Mouse (Mus musculus) adrenal gland, postnatal 25 days (tissue): Measurements from ENCODE around the gene Rgs3. TPM values are rescaled to one million over a fixed set of nuclear protein-coding genes. Genes with fewer than 3 reads are reported as not detected.

Source experiments
- DNase-seq: peaks from one replicate; pipeline ENCODE4 v3.0.0; 2021; ENCODE audit warnings: mixed read lengths
- total RNA-seq: library from RNA; stranded (reverse); gene quantifications from 2 replicates; pipeline ENCODE4 v1.2.3, GENCODE M21; 2021

The Rgs3 gene
- total RNA-seq, 1 experiment from 2014 or later, result 31.5 TPM

DNA sequence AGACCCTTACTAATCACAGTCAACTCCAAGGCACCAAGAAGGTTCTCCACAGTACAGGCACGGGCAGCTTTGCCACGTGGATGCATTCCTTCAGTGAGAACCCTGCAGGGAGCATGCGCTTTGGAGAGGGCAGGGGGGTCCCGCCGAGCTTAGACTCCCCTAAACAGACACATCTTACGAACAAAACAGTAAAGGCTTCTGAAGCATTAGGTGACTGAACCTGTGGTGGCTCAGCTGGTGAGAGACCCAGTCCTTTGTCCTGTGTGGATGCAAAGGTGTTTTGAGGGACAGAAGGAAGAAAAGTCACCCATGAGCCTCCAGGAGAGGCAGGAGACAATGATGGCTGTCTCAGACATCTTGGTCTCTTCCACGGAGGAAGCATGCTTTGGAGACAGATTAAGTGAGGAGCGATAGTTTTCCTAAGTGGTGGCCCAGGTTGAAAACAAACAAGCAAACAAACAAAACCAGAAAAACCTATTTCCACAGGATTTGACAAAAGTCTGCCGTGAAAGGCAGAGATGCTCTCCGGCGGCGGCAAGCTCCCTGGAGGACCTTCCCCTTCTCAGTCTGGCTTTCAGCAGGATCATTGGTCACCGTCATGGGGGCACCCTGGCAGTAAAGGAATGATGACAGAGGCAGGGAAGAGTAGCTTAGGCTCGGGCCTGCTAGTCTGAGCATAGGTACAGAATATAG is 100.4 kb downstream of the Rgs3 start:
- no peak for DNase-seq

GRCm38 (mm10) chr4:62660554-62660864 is 100.9 kb downstream of the Rgs3 start:
- DNase-seq, result no peak

- DNase-seq, result no peak
These were observed 101.7 kb downstream of the Rgs3 start for GRCm38 (mm10) chr4:62661311-62661849.

GRCm38 (mm10) chr4:62663348-62663747 is 103.7 kb downstream of the Rgs3 start:
- no peak for DNase-seq

GRCm38 (mm10) chr4:62665842-62666241 is 106.2 kb downstream of the Rgs3 start:
- no peak for DNase-seq

- no peak for DNase-seq
These were observed 109.0 kb downstream of the Rgs3 start for GRCm38 (mm10) chr4:62668666-62669065.

DNA sequence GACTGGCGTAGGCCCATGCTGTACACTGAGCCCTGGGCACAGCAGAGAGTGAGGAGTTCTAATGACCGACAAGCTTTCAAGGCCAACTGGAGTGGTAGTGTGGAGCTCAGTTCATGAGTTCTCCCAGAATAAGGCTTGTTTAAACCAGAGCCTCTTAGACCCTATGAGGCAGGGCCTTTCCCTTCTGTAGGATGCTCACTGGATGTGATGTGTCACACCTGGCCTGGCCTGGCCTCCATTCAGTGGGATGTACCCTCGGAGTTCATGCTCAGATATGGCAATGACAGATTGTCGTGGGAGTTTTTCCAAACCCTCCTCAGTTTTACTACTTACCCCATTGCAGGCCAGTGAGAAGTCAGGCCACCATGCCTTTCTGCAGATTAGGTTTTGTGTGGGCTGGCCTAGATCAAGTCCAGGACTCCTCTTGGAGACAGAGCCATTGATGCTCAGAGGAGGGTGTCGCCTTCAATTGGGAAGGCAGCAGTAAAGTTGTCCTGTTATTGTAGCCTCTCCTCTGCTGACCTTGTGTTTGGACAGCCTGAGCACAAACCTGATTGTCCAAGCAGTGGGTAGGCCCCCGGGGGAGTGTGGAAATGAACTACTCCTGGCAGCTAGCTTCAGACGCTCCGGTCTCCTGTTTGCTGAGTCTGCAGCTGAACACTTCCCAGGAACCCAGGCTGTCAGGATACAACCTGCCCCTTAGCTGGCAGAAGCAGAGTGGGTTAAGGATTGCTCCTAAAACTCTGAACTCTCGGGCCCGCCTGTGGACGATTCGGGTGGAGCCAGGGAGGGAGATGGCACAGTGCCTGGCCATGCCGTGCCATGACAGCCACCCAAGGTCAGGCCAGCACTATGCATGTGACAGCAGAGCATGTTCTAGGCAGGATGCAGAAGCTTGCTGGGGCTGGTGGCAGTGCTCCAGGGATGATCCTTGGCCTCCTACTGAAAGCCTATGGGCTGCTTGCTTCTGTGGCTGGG is 109.7 kb downstream of the Rgs3 start:
- peak; percentile 79 for DNase-seq

DNA sequence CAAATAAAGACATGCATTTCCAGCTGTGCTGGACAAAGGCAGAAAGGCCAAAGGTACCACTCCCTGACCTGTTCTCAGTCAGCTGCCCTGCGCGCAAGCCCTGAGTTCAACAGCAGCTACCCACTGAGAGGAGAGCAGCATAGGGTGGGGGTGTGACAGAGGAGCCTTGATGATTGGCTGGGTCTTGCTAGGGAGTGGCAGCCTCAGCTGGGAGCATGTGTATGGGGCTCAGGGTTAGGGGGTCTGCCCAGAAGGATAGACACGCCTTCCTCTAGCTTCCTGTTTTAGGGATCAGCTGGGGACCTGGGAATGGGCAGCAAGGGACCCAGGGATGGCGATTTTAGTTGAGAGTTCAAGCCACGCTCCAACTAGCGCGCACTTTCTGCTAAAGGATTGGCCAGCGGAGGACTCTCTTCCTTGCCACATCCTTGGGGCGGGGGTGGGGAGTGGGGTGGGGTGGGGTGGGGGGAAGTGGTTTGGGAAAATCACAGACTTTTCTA is 113.9 kb downstream of the Rgs3 start:
- no peak for DNase-seq

DNA sequence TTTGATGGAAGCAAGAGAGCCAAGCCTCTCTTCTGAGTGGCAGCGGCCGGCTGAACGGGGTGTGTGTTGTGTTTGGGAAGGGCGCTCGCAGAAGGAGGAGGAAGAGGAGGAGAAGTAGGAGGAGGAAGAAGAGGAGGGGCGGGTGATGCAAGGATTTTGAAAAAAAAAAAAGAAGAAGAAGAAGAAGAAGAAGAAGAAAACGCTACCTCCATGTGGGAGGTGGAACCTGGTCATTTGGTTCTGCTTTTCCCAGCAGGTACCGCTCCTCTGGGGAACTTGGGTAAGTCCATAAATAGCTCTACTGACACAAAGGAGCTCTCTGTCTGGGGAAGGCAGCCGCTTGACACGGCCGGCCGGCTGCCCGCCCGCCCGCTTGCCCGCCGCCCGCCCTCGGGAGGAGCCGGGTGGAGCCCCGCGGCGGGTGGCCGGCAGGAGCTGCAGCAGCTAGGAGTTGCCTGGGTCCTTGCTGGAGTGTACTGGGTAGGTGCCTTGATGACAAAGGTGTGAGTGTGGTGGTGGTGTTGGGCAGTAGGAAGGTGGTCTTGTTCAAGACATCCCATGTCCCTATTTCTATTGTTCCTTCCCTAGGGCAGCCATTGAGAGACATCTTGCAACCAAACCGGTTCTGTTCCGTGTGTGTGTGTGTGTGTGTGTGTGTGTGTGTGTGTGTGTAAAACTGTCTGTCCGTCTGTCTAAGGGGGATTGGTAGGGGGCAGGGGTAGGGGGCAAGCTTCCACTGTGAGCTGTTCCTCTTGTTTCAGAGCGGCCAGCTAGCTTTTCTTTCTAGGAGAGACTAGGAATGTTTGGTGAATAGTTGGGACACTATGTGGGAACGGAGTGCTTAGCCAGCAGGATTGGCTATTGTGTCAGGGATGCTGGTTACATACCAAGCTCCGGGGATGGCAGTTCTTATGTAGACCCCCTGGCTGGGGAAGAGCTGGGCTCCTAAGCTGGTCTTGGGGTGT is 114.7 kb downstream of the Rgs3 start:
- DNase-seq, result no peak

GRCm38 (mm10) chr4:62675394-62675793 is 115.7 kb downstream of the Rgs3 start:
- DNase-seq, result no peak

DNA sequence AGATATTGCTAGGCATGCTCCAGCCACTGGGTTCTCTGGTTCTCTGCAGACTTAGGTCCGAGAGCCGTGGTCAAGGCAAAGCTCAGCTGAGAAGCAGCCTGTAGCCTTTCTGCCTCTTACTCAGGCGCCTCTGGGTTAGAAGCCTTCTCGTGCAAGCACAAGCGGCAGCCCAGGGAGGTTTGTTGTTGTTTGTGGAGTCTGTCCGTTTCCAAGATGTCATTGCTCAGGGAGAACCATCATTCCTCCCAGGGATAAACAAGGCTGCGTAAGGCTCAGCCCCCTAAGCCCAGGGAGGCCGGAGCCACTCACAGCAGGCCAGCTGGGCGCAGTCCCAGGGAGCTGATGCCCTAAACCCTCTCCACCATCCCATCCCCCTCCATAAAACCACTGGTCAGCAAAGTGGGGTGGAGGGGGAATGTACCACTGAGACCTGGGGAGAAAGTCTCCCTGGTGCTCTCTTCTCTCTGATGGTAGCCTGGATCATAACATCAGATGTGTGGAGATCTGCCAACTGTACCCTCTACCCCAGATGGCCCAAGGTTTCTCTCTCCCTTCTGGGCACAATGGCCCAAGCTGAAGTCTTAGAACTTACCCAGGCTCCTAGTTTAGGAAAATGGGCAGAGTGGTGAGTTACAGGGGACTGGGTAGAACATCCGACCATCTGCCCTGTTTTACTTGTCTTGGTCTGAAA is 117.5 kb downstream of the Rgs3 start:
- no peak for DNase-seq

- no peak for DNase-seq
These were observed 119.5 kb downstream of the Rgs3 start for GRCm38 (mm10) chr4:62679157-62679556.

- DNase-seq, result no peak
These were observed 121.8 kb downstream of the Rgs3 start for GRCm38 (mm10) chr4:62681467-62681866.

DNA sequence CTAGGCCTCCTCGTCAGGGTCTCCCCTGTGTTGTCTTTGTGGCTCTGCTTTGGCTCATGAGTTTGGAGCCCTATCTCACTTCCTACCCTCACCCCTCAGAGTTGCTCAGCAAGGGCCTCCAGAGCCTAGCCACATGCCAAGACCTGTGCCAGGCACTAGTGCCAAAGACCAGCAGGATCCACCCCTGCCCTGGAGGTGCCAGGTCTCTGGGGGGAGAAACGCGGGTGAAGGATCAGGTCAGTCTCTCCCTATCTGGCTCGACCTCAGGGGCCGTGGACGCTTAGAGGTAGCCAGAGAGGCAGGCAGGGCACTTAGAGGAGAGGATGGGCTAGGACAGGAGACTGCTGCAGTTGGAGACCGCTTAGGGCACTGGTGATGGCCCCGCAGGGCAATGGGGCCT is 122.7 kb downstream of the Rgs3 start:
- DNase-seq, result no peak

- DNase-seq, result no peak
These were observed 123.5 kb downstream of the Rgs3 start for GRCm38 (mm10) chr4:62683148-62683547.

DNA sequence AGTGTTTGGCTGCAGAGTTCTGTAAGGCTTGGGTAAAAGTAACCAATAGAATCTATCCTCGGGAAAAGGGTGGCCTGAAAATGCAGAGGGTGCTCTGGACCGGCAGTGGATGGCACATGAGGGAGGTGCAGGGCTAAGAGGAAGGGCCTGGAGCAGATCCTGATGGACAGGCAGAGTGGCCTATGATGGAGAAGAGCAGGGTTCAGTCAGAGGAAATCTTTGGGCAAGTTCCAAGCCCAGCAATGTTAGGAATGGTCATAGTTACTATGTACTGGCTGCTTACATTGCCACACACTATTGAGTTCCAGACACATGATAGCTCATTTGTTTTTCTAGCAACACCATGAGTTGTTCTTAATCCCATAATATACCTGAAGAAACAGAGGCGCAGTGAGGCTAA is 124.7 kb downstream of the Rgs3 start:
- DNase-seq, result no peak

- DNase-seq, result no peak
These were observed 125.6 kb downstream of the Rgs3 start for GRCm38 (mm10) chr4:62685268-62685667.

DNA sequence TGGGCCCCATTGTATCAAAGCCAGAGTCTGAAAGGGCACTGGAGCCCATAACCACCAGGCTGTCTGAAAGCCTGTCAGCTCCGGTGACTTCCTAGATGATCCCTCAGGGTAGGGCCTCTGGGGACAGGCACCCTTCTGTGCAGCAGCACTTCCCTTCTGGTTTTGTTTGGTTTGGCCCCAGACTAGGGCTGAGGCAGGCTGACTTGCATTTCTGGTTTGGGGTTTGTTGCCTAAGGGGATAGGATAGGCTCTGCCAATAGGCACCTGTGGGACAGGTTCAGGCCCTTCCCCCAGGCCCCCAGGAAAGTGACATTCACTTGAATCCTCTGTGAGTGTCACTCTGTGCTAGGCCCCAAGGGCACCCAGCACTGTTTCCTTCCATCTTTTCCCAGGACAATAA is 127.1 kb downstream of the Rgs3 start:
- DNase-seq, result no peak

DNA sequence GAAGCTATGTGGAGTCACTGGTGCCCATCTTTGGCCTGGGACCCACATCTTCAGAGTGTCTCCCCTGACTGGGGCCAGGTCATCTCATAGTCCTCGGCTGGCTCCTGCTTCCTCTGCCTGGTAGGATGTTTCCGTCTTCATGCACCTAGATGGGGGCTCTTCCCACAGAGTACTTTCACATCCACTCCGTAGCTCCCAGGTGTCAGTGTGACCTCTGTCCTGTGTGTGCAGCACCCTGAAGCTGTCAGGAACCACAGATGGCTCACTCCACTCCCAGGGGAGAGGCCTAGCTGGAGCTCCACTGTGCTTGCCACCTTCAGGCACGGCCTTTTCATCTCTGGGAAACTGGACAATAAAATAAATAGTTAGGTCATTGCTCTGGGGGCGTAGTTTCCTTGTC is 128.5 kb downstream of the Rgs3 start:
- no peak for DNase-seq

DNA sequence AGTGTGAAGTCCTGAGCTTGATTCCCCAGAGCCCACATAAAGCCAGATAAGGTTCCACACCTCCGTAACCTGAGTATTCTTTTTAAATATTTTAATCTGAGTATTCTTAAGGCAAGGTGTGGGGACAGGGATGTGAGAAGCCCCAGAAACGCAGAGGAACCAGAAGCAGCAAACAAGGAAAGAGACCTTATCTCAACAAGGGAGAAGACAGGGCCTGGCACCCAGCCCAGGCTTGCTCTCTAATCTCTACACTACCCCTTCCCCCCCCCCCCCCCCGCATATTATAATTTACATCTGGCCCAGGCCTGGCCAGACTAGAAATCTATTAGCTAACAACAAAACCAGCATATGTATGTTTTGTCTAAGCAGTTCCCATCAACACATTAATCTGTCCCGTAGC is 131.3 kb downstream of the Rgs3 start:
- DNase-seq, result peak; percentile 51

DNA sequence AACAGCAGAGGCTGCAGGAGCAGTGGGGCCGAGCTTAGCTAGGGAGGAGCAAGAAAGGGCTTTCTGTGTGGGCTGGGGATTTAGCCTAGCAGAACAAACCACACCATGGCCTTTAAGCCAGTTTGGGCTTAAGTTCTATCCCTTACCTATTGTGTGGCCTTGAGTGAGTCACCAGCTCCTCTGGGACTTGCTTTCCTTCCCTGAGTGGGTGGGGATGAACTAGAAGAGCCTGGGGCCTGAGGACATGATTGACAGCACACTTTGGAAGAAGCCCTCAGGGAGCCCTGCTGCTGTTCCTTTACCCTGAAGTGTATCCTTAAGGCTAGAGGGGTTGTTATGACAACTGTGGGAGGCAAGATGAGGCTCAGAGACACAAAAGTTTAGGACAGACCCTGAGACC is 132.0 kb downstream of the Rgs3 start:
- no peak for DNase-seq
